In the genomic region with DNA sequence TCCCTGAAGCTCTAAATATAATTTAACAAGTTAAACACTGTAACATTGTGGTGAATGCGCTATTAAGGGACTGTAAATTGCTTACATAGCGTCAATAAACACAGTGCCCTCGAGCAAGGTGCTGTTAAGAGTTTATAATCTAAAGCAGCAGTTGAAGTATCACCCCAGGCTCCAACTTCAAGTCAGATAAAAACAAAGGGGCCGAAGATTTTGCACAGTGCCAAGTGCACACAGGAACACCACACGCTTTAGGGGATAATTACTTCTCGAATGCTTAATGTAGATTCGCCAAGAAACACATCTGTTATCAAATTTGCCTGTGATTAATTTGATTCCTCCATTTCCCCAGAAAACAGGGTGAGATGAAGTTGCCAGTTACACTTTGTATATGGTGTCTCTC, we compare ENCODE assay signal across 30 mouse cellular contexts.
DNase-seq lines count a peak whose midpoint lies in the region; ATAC-seq and TF ChIP-seq lines count a peak whose summit lies in the region.
"Had no signal": no experiment of that assay in that cellular context is flagged by ENCODE, and none has a peak within 500 bp of the region (broad histone marks: within the 10 kb centered on the region; RNA-seq: fewer than 3 reads in every experiment).

No protein-coding gene starts in this region.

- TF ChIP-seq CTCF in midbrain, postnatal 0 days (IDR thresholded peaks at IDR 0.05) = no peak
- TF ChIP-seq CTCF in lung, postnatal 0 days (IDR thresholded peaks at IDR 0.05) = no peak

- no peaks in the 10 kb centered on the region for H3K9me3 ChIP-seq in forebrain, embryonic 15.5 days
- no peaks in the 10 kb centered on the region for H3K9me3 ChIP-seq in forebrain, embryonic 10.5 days
- no peaks in the 10 kb centered on the region for H3K9me3 ChIP-seq in midbrain, postnatal 0 days (ENCODE audit: low read length)
- H3K9me3 ChIP-seq in midbrain, embryonic 15.5 days = no peaks in the 10 kb centered on the region
- H3K9me3 ChIP-seq in limb, embryonic 15.5 days = no peaks in the 10 kb centered on the region
- no peaks in the 10 kb centered on the region for H3K9me3 ChIP-seq in lung, postnatal 0 days (ENCODE audit: low read length)
- H3K9me3 ChIP-seq: embryonic facial prominence, embryonic 15.5 days; heart, embryonic 12.5 days; hindbrain, embryonic 13.5 days; kidney, embryonic 15.5 days; liver, embryonic 12.5 days; midbrain, embryonic 13.5 days had no signal

- H3K4me3 ChIP-seq in forebrain, embryonic 15.5 days = no peak overlapping the region
- no peak overlapping the region for H3K4me3 ChIP-seq in forebrain, embryonic 10.5 days
- H3K4me3 ChIP-seq in midbrain, postnatal 0 days (ENCODE audit: low read depth, low read length) = no peak overlapping the region
- no peak overlapping the region for H3K4me3 ChIP-seq in midbrain, embryonic 15.5 days
- no peak overlapping the region for H3K4me3 ChIP-seq in limb, embryonic 15.5 days
- H3K4me3 ChIP-seq in lung, postnatal 0 days (ENCODE audit: low read depth, low read length) = no peak overlapping the region
- H3K4me3 ChIP-seq: embryonic facial prominence, embryonic 15.5 days; gastrocnemius, adult 2 months; heart, adult 2 months; heart, embryonic 12.5 days; hindbrain, embryonic 13.5 days; kidney, embryonic 15.5 days; layer of hippocampus, adult 2 months; left cerebral cortex, adult 2 months; liver, embryonic 12.5 days; midbrain, embryonic 13.5 days; myocyte had no signal

- H3K9ac ChIP-seq in forebrain, embryonic 15.5 days (replicated peaks) = no peak overlapping the region
- H3K9ac ChIP-seq in midbrain, postnatal 0 days (replicated peaks; ENCODE audit: low read length, poor library complexity, severe bottlenecking) = no peak overlapping the region
- no peak overlapping the region for H3K9ac ChIP-seq in midbrain, embryonic 15.5 days
- H3K9ac ChIP-seq in limb, embryonic 15.5 days = no peak overlapping the region
- no peak overlapping the region for H3K9ac ChIP-seq in lung, postnatal 0 days (replicated peaks; ENCODE audit: low read depth)
- H3K9ac ChIP-seq: embryonic facial prominence, embryonic 15.5 days; heart, embryonic 12.5 days; hindbrain, embryonic 13.5 days; kidney, embryonic 15.5 days; liver, embryonic 12.5 days; liver, postnatal 0 days; midbrain, embryonic 13.5 days had no signal

- no peaks in the 10 kb centered on the region for H3K36me3 ChIP-seq in forebrain, embryonic 15.5 days
- no peaks in the 10 kb centered on the region for H3K36me3 ChIP-seq in forebrain, embryonic 10.5 days (replicated peaks)
- no peaks in the 10 kb centered on the region for H3K36me3 ChIP-seq in midbrain, postnatal 0 days (ENCODE audit: insufficient read depth, low read length)
- no peaks in the 10 kb centered on the region for H3K36me3 ChIP-seq in midbrain, embryonic 15.5 days (replicated peaks)
- H3K36me3 ChIP-seq in limb, embryonic 15.5 days = no peaks in the 10 kb centered on the region
- no peaks in the 10 kb centered on the region for H3K36me3 ChIP-seq in lung, postnatal 0 days (ENCODE audit: insufficient read depth, low read length)
- H3K36me3 ChIP-seq: embryonic facial prominence, embryonic 15.5 days; heart, embryonic 12.5 days; hindbrain, embryonic 13.5 days; kidney, embryonic 15.5 days; liver, embryonic 12.5 days; midbrain, embryonic 13.5 days had no signal

- 0 out of 2 replicates have a peak overlapping the region, but pooled peaks have one; percentile 4 for H3K4me2 ChIP-seq in forebrain, embryonic 15.5 days (replicated peaks)
- no peak overlapping the region for H3K4me2 ChIP-seq in midbrain, postnatal 0 days (ENCODE audit: low read depth, low read length, poor library complexity, severe bottlenecking)
- H3K4me2 ChIP-seq in midbrain, embryonic 15.5 days = no peak overlapping the region
- H3K4me2 ChIP-seq in limb, embryonic 15.5 days = no peak overlapping the region; the same call in 1 of the 2 replicates
- no peak overlapping the region for H3K4me2 ChIP-seq in lung, postnatal 0 days (replicated peaks; ENCODE audit: low read depth, low read length)
- H3K4me2 ChIP-seq: embryonic facial prominence, embryonic 15.5 days; heart, embryonic 12.5 days; hindbrain, embryonic 13.5 days; kidney, embryonic 15.5 days; liver, embryonic 12.5 days; midbrain, embryonic 13.5 days had no signal

- no peak for TF ChIP-seq EP300 in lung, postnatal 0 days (IDR thresholded peaks at IDR 0.05)

- peak; percentile 55; the same call in 1 of the 2 replicates for ATAC-seq in forebrain, embryonic 15.5 days (replicated peaks)
- no peak for ATAC-seq in midbrain, postnatal 0 days (ENCODE audit: low FRiP score)
- no peak for ATAC-seq in midbrain, embryonic 15.5 days (replicated peaks)
- no peak for ATAC-seq in limb, embryonic 15.5 days (ENCODE audit: insufficient number of reproducible peaks, low FRiP score, low TSS enrichment, low read depth)
- no peak for ATAC-seq in lung, postnatal 0 days
- ATAC-seq: CD4-positive, CD25-positive, alpha-beta regulatory T cell, adult 4 months; liver, embryonic 12.5 days; liver, postnatal 0 days; midbrain, embryonic 13.5 days had no signal

- H3K4me1 ChIP-seq in forebrain, embryonic 15.5 days = peaks cover 40% of the 10 kb centered on the region
- peaks cover 22% of the 10 kb centered on the region for H3K4me1 ChIP-seq in forebrain, embryonic 10.5 days
- H3K4me1 ChIP-seq in midbrain, postnatal 0 days (ENCODE audit: insufficient read depth, low read length) = peaks cover 5% of the 10 kb centered on the region; the same call in 1 of the 2 replicates
- H3K4me1 ChIP-seq in midbrain, embryonic 15.5 days = no peaks in the 10 kb centered on the region; the same call in 1 of the 2 replicates
- H3K4me1 ChIP-seq in limb, embryonic 15.5 days = peaks cover 34% of the 10 kb centered on the region
- peaks cover 3% of the 10 kb centered on the region; the same call in 1 of the 2 replicates for H3K4me1 ChIP-seq in lung, postnatal 0 days (ENCODE audit: insufficient read depth, low read depth, low read length)
- H3K4me1 ChIP-seq: kidney, embryonic 15.5 days; liver, embryonic 12.5 days; midbrain, embryonic 13.5 days had no signal

- no peak for DNase-seq in forebrain, embryonic 10.5 days (ENCODE audit: extremely low spot score, low spot score)
- DNase-seq in midbrain, postnatal 0 days (ENCODE audit: low spot score) = peak; percentile 27
- peak; percentile 51 for DNase-seq in forelimb bud, embryonic 11.5 days (ENCODE audit: low read depth, low spot score)
- no peak for DNase-seq in lung, postnatal 0 days (ENCODE audit: low spot score)
- DNase-seq in kidney, postnatal 25 days = no peak
- DNase-seq: adrenal gland, postnatal 14 days; cerebellum, adult 11-12 months; cerebellum, adult 9-11 months; embryo, embryonic 11 days; gastrocnemius, adult 2 months; gastrocnemius, postnatal 36 days; heart, adult 2 months; heart, postnatal 4 days; kidney, adult 18-20 months; kidney, postnatal 36 days; liver, postnatal 0 days; lung, postnatal 4 days had no signal

- no peaks in the 10 kb centered on the region for H3K27me3 ChIP-seq in forebrain, embryonic 15.5 days
- H3K27me3 ChIP-seq in forebrain, embryonic 10.5 days (ENCODE audit: poor library complexity, severe bottlenecking) = no peaks in the 10 kb centered on the region
- no peaks in the 10 kb centered on the region for H3K27me3 ChIP-seq in midbrain, postnatal 0 days (ENCODE audit: insufficient read depth, low read length)
- H3K27me3 ChIP-seq in midbrain, embryonic 15.5 days (replicated peaks) = no peaks in the 10 kb centered on the region
- H3K27me3 ChIP-seq in limb, embryonic 15.5 days = no peaks in the 10 kb centered on the region
- no peaks in the 10 kb centered on the region for H3K27me3 ChIP-seq in lung, postnatal 0 days (replicated peaks; ENCODE audit: insufficient read depth, low read length)
- H3K27me3 ChIP-seq: embryonic facial prominence, embryonic 15.5 days; heart, embryonic 12.5 days; hindbrain, embryonic 13.5 days; kidney, embryonic 15.5 days; liver, embryonic 12.5 days; midbrain, embryonic 13.5 days had no signal

- 23% methylated on average over 7 of the region's 7 CpGs for WGBS in forebrain, embryonic 15.5 days
- 81% methylated on average over 7 of the region's 7 CpGs for WGBS in forebrain, embryonic 10.5 days
- 61% methylated on average over 7 of the region's 7 CpGs for WGBS in midbrain, postnatal 0 days
- WGBS in midbrain, embryonic 15.5 days = 55% methylated on average over 7 of the region's 7 CpGs
- WGBS in limb, embryonic 15.5 days = 17% methylated on average over 7 of the region's 7 CpGs
- 48% methylated on average over 7 of the region's 7 CpGs for WGBS in lung, postnatal 0 days

- H3K27ac ChIP-seq in forebrain, embryonic 15.5 days (replicated peaks) = peak overlapping the region; percentile 32
- no peak overlapping the region for H3K27ac ChIP-seq in forebrain, embryonic 10.5 days
- no peak overlapping the region for H3K27ac ChIP-seq in midbrain, postnatal 0 days (ENCODE audit: low read depth, low read length)
- H3K27ac ChIP-seq in midbrain, embryonic 15.5 days = no peak overlapping the region
- H3K27ac ChIP-seq in limb, embryonic 15.5 days = peak overlapping the region; percentile 33; the same call in 1 of the 2 replicates
- H3K27ac ChIP-seq in lung, postnatal 0 days (ENCODE audit: low read length) = no peak overlapping the region
- H3K27ac ChIP-seq: gastrocnemius, adult 2 months; heart, adult 2 months; hindbrain, embryonic 13.5 days; kidney, embryonic 15.5 days; layer of hippocampus, adult 2 months; left cerebral cortex, adult 2 months; liver, embryonic 12.5 days; midbrain, embryonic 13.5 days had no signal

Comparison
In these comparisons a context has a peak if more than half of its experiments do, and no peak if none do; other contexts are left out.
1. H3K27ac ChIP-seq: peak in forebrain, embryonic 15.5 days (single experiment) and limb, embryonic 15.5 days (single experiment); none in forebrain, embryonic 10.5 days (single experiment), midbrain, postnatal 0 days (single experiment), midbrain, embryonic 15.5 days (single experiment) and lung, postnatal 0 days (single experiment).
2. DNase-seq: peak in midbrain, postnatal 0 days (single experiment) and forelimb bud, embryonic 11.5 days (single experiment); none in forebrain, embryonic 10.5 days (single experiment), lung, postnatal 0 days (single experiment) and kidney, postnatal 25 days (0 of 2).